Mouse (Mus musculus) thymus, adult 2 months (tissue): ENCODE measurements around the gene Fam189a1. TPM values are rescaled to one million over a fixed set of nuclear protein-coding genes. Genes with fewer than 3 reads are reported as not detected.

Source experiments
- DNase-seq: peaks from one replicate; pipeline ENCODE4 v3.0.0; 2021
- H3K27ac ChIP-seq: fragments of 200-500 bp; 2 replicates; pipeline ENCODE4 v1.5.1; 2012; ENCODE audit warnings: low read length, control low read depth; ENCODE audit not compliant: control insufficient read depth, insufficient read depth
- H3K27me3 ChIP-seq: fragments of 200-500 bp; 2 replicates; pipeline ENCODE4 v1.6.1; 2012; ENCODE audit warnings: mild to moderate bottlenecking, low read length, moderate library complexity, mixed read lengths; ENCODE audit not compliant: control insufficient read depth, insufficient read depth
- H3K36me3 ChIP-seq: fragments of 200-500 bp; 2 replicates; pipeline ENCODE4 v1.6.1; 2012; ENCODE audit warnings: mild to moderate bottlenecking, low read length, moderate library complexity; ENCODE audit not compliant: control insufficient read depth, insufficient read depth
- H3K4me1 ChIP-seq: fragments of 200-500 bp; replicated peaks from 2 replicates; pipeline ENCODE4 v1.6.1; 2012; ENCODE audit warnings: low read length; ENCODE audit not compliant: control insufficient read depth, insufficient read depth
- H3K4me3 ChIP-seq: fragments of 200-500 bp; 2 replicates; pipeline ENCODE4 v1.5.1; 2012; ENCODE audit warnings: mild to moderate bottlenecking, low read length, control low read depth, moderate library complexity; ENCODE audit not compliant: control insufficient read depth, insufficient read depth
- CTCF ChIP-seq: fragments of 200-500 bp; IDR thresholded peaks from 2 replicates; pipeline ENCODE4 v1.5.1; 2012; ENCODE audit warnings: mild to moderate bottlenecking, control low read depth, low read length, moderate library complexity, borderline replicate concordance; ENCODE audit not compliant: control insufficient read depth, poor library complexity, insufficient read depth; ENCODE audit errors: extremely low read depth
- POLR2A ChIP-seq: fragments of 200-500 bp; IDR thresholded peaks from 2 replicates; pipeline ENCODE4 v1.6.1; 2012; ENCODE audit warnings: mild to moderate bottlenecking, low read length, control low read depth, moderate library complexity; ENCODE audit not compliant: control insufficient read depth, poor library complexity, insufficient read depth; ENCODE audit errors: extremely low read depth
- WGBS: fragments of 180-500 bp; shearing (Covaris S2); methylation state at CpG from one replicate; pipeline ENCODE4 v1.1.7; 2018; 5-methylcytosine and 5-hydroxymethylcytosine counted together
- polyA plus RNA-seq: library from polyadenylated mRNA; depleted of rRNA; stranded (reverse); fragments of >200 nt; gene quantifications from 2 replicates; pipeline ENCODE4 v1.2.3, GENCODE M21; 2012

The Fam189a1 gene
- polyA plus RNA-seq, 1 experiment = 1.9 TPM

DNA sequence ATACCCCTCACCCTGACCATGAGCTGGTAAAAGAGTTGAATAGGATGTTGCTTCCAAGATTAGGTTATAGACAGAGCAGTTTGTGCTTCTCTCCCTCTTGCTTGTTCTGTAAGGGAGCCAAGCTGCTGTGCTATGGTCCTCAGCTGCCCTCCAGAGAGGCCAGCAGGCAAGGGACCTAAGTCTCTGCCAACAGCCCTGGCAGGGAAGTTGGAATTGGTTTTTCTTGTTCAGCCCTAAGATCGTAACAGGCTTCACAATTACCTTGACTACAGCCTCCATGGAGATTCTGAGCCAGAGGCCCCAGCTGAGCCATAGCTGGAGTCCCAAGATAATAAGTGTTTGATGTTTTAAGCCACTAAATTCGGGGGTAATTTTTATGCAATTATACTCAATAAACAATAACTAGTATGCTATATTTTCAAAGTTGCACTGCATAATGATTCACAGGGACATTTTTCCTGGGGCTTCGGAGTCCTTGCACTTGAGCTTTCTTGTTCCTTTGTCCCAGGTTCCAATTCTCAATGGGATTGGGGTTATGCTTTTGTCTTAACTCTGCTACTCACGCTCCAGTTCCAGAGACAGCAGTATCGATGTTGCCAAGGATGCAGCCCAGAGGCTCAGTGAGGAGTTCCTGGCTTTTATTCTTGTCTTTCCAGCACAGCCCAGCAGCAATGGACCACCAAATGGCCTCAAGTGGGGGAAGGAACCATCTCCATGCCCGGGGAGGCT, 430.2 kb downstream of the Fam189a1 start:
- Histone ChIP-seq H3K27ac (no peak overlapping the region), H3K4me3 (no peak overlapping the region), H3K36me3 (no peaks in the 10 kb centered on the region), H3K4me1 (no peaks in the 10 kb centered on the region), H3K27me3 (no peaks in the 10 kb centered on the region)
- WGBS = 84% methylated on average over 6 of the region's 6 CpGs
- TF ChIP-seq CTCF (no peak), POLR2A (no peak)
- no peak for DNase-seq

DNA sequence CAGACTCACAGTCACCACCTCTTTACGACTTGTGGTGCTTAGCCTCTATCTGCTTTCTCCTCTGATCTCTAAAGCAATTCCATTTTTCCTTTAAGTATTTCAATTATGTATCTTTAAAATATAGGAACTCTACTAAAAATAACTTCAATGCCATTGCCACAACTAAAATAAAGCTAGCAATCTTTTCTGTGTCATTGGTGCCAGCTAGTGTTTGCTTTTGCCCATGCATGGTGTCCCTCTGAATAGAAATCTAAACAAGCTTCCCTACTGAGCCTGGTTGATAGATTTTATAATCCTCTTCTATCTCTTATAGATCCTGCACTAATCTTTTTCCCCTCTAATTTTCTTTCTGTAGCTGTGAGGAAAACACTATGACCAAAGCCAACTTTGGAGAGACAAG, 432.0 kb downstream of the Fam189a1 start:
- 87% methylated on average over 1 of the region's 1 CpGs for WGBS
- Histone ChIP-seq H3K36me3 (no peaks in the 10 kb centered on the region), H3K27me3 (no peaks in the 10 kb centered on the region), H3K27ac (no peak overlapping the region), H3K4me1 (no peaks in the 10 kb centered on the region), H3K4me3 (no peak overlapping the region)
- DNase-seq = no peak
- TF ChIP-seq CTCF = no peak

DNA sequence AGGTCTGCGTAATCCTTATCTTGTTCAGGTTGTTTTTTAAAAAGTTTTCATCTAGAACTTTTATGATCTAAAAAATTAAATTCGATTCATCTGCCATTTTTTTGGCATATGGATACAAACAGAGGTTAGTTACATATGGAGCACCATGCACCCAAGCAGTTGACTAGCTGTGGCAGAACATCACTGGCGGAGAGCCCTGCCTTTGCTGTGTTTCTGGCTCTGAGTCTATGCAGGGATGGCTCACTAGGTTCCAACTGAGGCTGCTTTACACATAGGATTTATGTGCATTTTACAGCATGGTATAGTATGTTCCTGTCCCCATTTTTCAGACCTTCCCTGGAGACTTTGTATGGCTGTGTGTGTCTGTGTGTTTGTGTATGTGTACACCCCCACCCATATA, 433.1 kb downstream of the Fam189a1 start:
- TF ChIP-seq POLR2A = no peak
- no peak for TF ChIP-seq CTCF
- H3K27ac ChIP-seq = no peak overlapping the region
- no peak overlapping the region for H3K4me3 ChIP-seq
- WGBS = 84% methylated on average over 3 of the region's 3 CpGs
- no peak for DNase-seq
- no peaks in the 10 kb centered on the region for H3K27me3 ChIP-seq
- no peaks in the 10 kb centered on the region for H3K4me1 ChIP-seq
- H3K36me3 ChIP-seq = no peaks in the 10 kb centered on the region

DNA sequence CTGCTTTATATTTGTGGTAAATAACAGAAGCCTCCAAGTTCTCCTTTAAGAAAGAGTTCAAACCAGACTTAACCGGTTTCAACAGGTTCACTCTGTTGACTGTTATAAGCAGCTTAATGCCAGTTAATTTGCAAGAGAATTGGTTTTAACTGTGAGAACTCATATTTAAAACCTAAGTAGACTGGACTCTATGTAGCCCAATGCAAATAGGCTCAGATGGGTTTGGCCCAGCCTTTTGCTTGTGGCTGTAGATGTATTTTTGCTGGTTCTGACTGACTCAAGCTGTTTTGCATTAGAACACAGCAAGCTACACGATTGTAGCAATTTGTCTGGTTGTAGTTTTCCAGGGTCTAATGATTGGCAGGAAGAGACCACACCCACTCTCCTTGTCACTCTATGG, 440.1 kb downstream of the Fam189a1 start:
- no peak for TF ChIP-seq POLR2A
- TF ChIP-seq CTCF = no peak
- Histone ChIP-seq H3K4me1 (no peaks in the 10 kb centered on the region), H3K27ac (no peak overlapping the region), H3K36me3 (no peaks in the 10 kb centered on the region), H3K27me3 (no peaks in the 10 kb centered on the region), H3K4me3 (no peak overlapping the region)
- no peak for DNase-seq
- WGBS = 80% methylated on average over 2 of the region's 2 CpGs

DNA sequence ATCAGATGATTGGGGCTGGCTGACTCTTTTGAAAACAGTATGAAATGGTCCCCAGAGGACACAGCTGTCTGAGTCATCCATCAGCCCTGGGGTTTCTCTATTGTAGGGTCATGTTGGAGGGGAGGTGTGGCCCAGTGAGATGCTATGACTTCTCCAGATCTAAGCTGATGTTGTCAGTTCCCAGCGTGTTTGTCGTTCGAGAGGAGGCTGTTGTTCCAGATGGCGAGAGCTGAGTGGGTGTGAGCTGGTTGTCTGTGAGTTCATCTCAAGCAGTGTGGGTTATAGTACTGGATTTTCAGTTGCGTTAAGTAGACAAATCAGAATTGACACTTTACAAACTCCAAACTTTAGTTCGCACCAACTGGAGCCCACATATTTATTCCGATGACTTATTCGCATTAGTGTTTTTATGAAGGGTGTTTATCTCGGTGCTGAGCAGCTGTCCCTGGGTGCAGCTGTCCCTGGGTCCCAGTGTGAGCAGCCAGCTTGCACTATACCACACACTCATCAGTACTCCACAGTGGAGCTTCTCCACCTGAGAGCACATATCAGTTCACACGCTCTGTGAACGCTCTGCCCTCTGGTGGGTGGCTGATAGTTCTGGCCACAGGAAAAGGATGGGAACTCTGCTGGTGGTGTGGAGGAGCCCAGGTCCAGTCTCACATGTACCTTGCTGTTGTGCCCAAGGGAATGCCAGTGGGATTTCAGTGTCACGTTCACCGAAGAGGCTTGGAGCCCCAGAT, 446.7 kb downstream of the Fam189a1 start:
- Histone ChIP-seq H3K27ac (no peak overlapping the region), H3K27me3 (no peaks in the 10 kb centered on the region), H3K36me3 (no peaks in the 10 kb centered on the region), H3K4me3 (no peak overlapping the region), H3K4me1 (no peaks in the 10 kb centered on the region)
- WGBS = 92% methylated on average over 13 of the region's 13 CpGs
- TF ChIP-seq CTCF = no peak
- no peak for TF ChIP-seq POLR2A
- DNase-seq = no peak

DNA sequence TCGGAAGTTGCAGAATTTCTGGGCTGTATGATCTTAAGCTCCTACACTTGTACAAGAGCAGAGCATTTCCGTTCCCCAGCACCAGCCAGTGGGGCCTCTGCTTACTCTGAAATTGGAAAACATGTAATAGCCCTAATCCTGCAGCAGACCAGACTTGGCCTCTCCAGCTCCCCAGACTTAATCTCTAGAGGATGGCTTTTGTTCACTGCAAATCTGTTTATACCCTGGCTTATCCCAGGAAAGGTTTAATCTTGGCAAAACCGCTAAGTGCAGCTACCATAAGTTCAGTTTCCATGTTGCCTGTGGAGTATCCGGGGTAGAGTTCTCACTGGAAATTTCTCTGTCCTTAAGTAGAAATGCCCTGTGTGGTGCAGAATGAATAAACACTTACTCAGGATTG, 448.2 kb downstream of the Fam189a1 start:
- WGBS = 92% methylated on average over 4 of the region's 4 CpGs
- H3K4me3 ChIP-seq = no peak overlapping the region
- no peaks in the 10 kb centered on the region for H3K27me3 ChIP-seq
- TF ChIP-seq POLR2A (no peak), CTCF (no peak)
- no peaks in the 10 kb centered on the region for H3K36me3 ChIP-seq
- DNase-seq = no peak
- no peak overlapping the region for H3K27ac ChIP-seq
- H3K4me1 ChIP-seq = no peaks in the 10 kb centered on the region
